Mouse (Mus musculus) hindbrain, embryonic 15.5 days (tissue): ENCODE data around the gene Frem1. TPM values are rescaled to one million over a fixed set of nuclear protein-coding genes. Genes with fewer than 3 reads are reported as not detected.

Source experiments
- polyA plus RNA-seq: library from polyadenylated mRNA; unstranded; fragments of >200 nt; fragmentation: Nextera tagmentation; extraction: Ambion mirVana; gene quantifications from 2 replicates; pipeline ENCODE4 v1.2.1, GENCODE M21; 2015

Gene Frem1
- polyA plus RNA-seq, 1 experiment from 2014 or later: 2.9 TPM

Other genes starting within 250 kb of the Frem1 start
- gene Zdhhc21, start 192.4 kb downstream of the Frem1 start, polyA plus RNA-seq: 17.0 and 18.7 TPM in 2 replicates
- not detected in 2 replicates for gene Cer1, start 167.2 kb downstream of the Frem1 start, polyA plus RNA-seq